Mouse (Mus musculus) liver, adult 2 months (tissue): ENCODE measurements around the gene Kctd6. TPM values are rescaled to one million over a fixed set of nuclear protein-coding genes. Genes with fewer than 3 reads are reported as not detected.
"Not testable (repeated sequence)": the region's sequence is repeated elsewhere in the genome, so short reads cannot be mapped to it uniquely, and the experiment has no call there.

Source experiments
- DNase-seq: peaks from one replicate; pipeline ENCODE4 v3.0.0-alpha.2; 2011; ENCODE audit warnings: low read depth, low spot score; ENCODE audit errors: extremely low read depth
- H3K27ac ChIP-seq: fragments of 200-500 bp; replicated peaks from 2 replicates; pipeline ENCODE4 v1.5.1; 2012; ENCODE audit warnings: low read depth, mild to moderate bottlenecking, control low read depth, inconsistent platforms, low read length; ENCODE audit not compliant: insufficient read depth
- H3K27me3 ChIP-seq: fragments of 200-500 bp; 2 replicates; pipeline ENCODE4 v1.6.1; 2012; ENCODE audit warnings: mild to moderate bottlenecking, moderate library complexity, low read length, inconsistent platforms; ENCODE audit not compliant: control insufficient read depth, insufficient read depth
- H3K36me3 ChIP-seq: fragments of 200-500 bp; 2 replicates; pipeline ENCODE4 v1.6.1; 2012; ENCODE audit warnings: low read length, inconsistent platforms; ENCODE audit not compliant: control insufficient read depth, insufficient read depth
- H3K4me1 ChIP-seq: fragments of 200-500 bp; 2 replicates; pipeline ENCODE4 v1.6.1; 2011; ENCODE audit warnings: low read length; ENCODE audit not compliant: control insufficient read depth, insufficient read depth
- H3K4me3 ChIP-seq: fragments of 200-500 bp; 2 replicates; pipeline ENCODE4 v1.5.1; 2011; ENCODE audit warnings: low read depth, mild to moderate bottlenecking, control low read depth, low read length, moderate library complexity; ENCODE audit not compliant: insufficient read depth
- H3K79me2 ChIP-seq: fragments of 200-500 bp; 2 replicates; pipeline ENCODE4 v1.6.1; 2012; ENCODE audit warnings: inconsistent platforms, mild to moderate bottlenecking, low read length, moderate library complexity; ENCODE audit not compliant: control insufficient read depth, insufficient read depth
- H3K9ac ChIP-seq: fragments of 200-500 bp; 2 replicates; pipeline ENCODE4 v1.6.1; 2012; ENCODE audit warnings: low read depth, mild to moderate bottlenecking, control low read depth, inconsistent platforms, low read length
- CTCF ChIP-seq: fragments of 200-500 bp; IDR thresholded peaks from 2 replicates; pipeline ENCODE4 v1.5.1; 2011; ENCODE audit warnings: low read depth, low read length, control low read depth
- POLR2A ChIP-seq: fragments of 200-500 bp; IDR thresholded peaks from 2 replicates; pipeline ENCODE4 v1.6.1; 2011; ENCODE audit warnings: low read length, control low read depth; ENCODE audit not compliant: insufficient read depth; ENCODE audit errors: extremely low read depth
- WGBS: fragments of 180-500 bp; shearing (Covaris S2); methylation state at CpG from one replicate; pipeline ENCODE4 v1.1.7; 2018; 5-methylcytosine and 5-hydroxymethylcytosine counted together
- polyA plus RNA-seq: library from polyadenylated mRNA; depleted of rRNA; stranded (reverse); fragments of >200 nt; gene quantifications from 2 replicates; pipeline ENCODE4 v1.2.3, GENCODE M21; 2012; rRNA removed
- total RNA-seq: library from RNA; depleted of rRNA; stranded (reverse); fragments of >200 nt; gene quantifications from 2 replicates; pipeline ENCODE4 v1.2.3, GENCODE M21; 2014; rRNA removed

Kctd6 gene
- total and polyA plus RNA-seq, 2 experiments = 5.1 to 5.2 TPM

DNA sequence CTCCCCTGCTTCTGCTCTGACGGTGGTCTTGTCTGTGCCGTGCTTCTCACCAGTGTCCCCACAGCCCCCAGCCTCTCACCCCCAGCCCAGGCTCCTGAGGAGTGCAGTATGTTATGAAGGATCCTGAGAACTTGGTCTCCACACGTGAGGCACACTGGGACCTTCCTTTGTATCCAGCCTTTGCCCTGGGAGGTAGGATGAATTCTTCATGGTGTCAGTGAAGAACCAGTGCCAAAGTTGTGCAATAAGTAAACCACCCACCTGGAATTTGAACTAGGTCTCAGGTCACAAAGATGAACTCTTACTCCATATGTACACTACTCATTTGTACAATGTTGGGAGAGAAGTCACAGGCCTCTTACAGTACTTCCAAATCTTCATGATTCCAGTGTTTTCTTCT is 45.2 kb downstream of the Kctd6 start, which contains the start of gene Acox2:
Gene Acox2 (minus strand): TSS at position 188 of the 400 bp plus-strand sequence.
- peaks cover 20% of the 10 kb centered on the region for H3K36me3 ChIP-seq
- H3K27me3 ChIP-seq = no peaks in the 10 kb centered on the region
- H3K4me1 ChIP-seq = peaks cover 25% of the 10 kb centered on the region
- TF ChIP-seq CTCF = no peak
- TF ChIP-seq POLR2A = no peak
- H3K79me2 ChIP-seq = peaks cover 11% of the 10 kb centered on the region; the same call in 1 of the 2 replicates
- peak within 1 kb of the TSS; percentile 54 for H3K4me3 ChIP-seq
- peak; percentile 100 for DNase-seq
- H3K27ac ChIP-seq = peak within 1 kb of the TSS; percentile 99
- WGBS = 31% methylated on average over 3 of the region's 3 CpGs
- H3K9ac ChIP-seq = peak within 1 kb of the TSS; percentile 82

DNA sequence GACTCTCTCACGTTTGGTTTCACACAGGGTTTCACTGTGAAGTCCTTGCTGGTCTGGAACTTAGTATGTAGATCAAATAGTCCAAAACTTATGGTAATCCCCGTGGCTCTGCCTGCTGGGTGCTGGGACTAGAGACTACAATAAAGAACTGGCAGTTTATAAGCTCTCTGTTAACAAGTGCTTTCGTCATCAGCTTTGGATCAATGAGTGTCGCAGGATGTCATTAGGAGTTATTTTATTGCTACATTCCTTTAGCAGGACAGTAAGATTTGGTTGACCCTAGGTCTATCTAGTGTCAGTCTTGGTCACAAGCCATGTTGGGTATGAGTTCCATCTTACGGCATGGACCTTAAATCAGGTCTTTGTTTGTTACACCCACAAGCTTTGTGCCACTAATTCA is 46.3 kb downstream of the Kctd6 start:
- H3K27ac ChIP-seq = peak overlapping the region; percentile 83
- WGBS = 22% methylated on average over 5 of the region's 5 CpGs
- DNase-seq = peak; percentile 91
- H3K36me3 ChIP-seq = peaks cover 10% of the 10 kb centered on the region
- peaks cover 11% of the 10 kb centered on the region; the same call in 1 of the 2 replicates for H3K79me2 ChIP-seq
- TF ChIP-seq POLR2A = no peak
- no peak for TF ChIP-seq CTCF
- H3K4me1 ChIP-seq = peaks cover 29% of the 10 kb centered on the region
- no peaks in the 10 kb centered on the region for H3K27me3 ChIP-seq
- peak overlapping the region; percentile 30; the same call in 1 of the 2 replicates for H3K9ac ChIP-seq
- H3K4me3 ChIP-seq = no peak overlapping the region

DNA sequence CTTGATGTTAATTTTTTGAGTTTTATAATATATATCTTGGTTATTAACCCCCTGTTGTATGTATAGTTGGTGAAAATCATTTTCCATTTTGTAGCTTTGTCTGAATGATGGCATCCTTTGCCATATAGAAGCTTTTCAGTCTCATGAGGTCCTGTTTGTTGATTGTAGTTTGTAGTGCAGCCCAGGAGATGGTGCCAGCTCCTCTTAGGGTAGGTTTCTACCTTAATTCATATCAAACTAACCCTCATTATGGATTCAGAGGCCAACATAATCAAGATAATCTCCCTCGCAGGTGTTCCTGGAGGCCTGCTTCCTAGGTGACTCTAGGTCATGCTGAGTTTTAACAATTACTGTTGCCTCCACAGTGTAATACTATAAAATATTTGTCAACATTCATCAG is 48.3 kb downstream of the Kctd6 start:
- TF ChIP-seq CTCF = peak; percentile 16; the same call in 1 of the 2 replicates
- no peak for TF ChIP-seq POLR2A
- no peak overlapping the region for H3K9ac ChIP-seq
- H3K4me3 ChIP-seq = no peak overlapping the region
- H3K27ac ChIP-seq = no peak overlapping the region
- H3K27me3 ChIP-seq = no peaks in the 10 kb centered on the region
- 28% methylated on average over 1 of the region's 1 CpGs for WGBS
- no peaks in the 10 kb centered on the region for H3K36me3 ChIP-seq
- H3K4me1 ChIP-seq = peaks cover 23% of the 10 kb centered on the region
- peaks cover 6% of the 10 kb centered on the region; the same call in 1 of the 2 replicates for H3K79me2 ChIP-seq
- DNase-seq = no peak

DNA sequence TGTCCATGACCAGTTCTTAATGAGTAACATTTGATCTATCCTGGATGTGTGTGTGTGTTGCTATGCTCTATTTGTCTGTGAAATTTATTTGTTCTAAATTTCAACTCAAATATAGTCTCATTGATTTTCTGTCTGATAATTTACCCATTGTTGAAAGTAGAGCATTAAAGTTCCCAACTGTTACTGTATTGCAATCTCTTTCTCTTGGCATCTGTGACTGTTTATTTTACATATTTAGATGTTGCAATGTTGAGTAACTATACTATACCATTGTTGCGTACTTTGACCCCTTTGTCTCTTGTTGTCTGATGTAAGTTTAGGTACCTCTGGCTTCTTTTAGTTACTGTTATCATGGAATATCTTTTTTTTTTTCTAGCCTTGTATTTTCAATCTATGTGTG is 50.4 kb downstream of the Kctd6 start:
- 24% methylated on average over 1 of the region's 1 CpGs for WGBS
- Histone ChIP-seq H3K27ac (no peak overlapping the region), H3K36me3 (no peaks in the 10 kb centered on the region), H3K79me2 (no peaks in the 10 kb centered on the region), H3K9ac (no peak overlapping the region), H3K4me3 (no peak overlapping the region), H3K4me1 (peaks cover 20% of the 10 kb centered on the region), H3K27me3 (no peaks in the 10 kb centered on the region)
- DNase-seq = peak; percentile 75
- TF ChIP-seq CTCF (no peak), POLR2A (no peak)

DNA sequence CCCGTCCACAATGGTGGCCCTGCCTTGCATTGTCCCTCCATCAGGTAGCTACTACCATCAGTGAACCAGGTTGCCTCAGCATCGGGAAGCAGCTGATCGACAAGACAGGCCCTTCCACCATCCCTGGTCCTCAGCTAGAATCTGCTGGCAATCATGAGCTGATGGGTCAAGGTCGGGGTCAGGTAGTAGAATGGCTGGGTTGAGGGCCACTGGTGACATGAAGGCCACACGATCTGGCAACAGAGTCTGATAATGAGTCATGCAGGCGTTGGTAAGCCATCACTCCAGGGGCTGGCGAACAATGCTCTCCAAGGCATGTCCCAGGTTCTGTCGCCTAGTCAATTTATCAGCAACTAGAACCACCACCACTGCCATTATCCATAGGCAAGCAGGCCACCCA is 57.3 kb downstream of the Kctd6 start:
- H3K4me3 ChIP-seq, H3K9ac ChIP-seq, DNase-seq, H3K27me3 ChIP-seq, H3K4me1 ChIP-seq, H3K79me2 ChIP-seq, H3K27ac ChIP-seq, H3K36me3 ChIP-seq: not testable (repeated sequence)
- 78% methylated on average over 8 of the region's 8 CpGs for WGBS

Other genes with a start within 250 kb of the Kctd6 start
- 10.0 and 10.9 TPM in 2 replicates for gene Dnase1l3, start 219.6 kb upstream of the Kctd6 start, total RNA-seq
- gene Dnase1l3, start 219.6 kb upstream of the Kctd6 start, polyA plus RNA-seq = 20.5 and 24.3 TPM in 2 replicates
- gene Abhd6, start 211.2 kb upstream of the Kctd6 start, total RNA-seq = 17.4 and 29.2 TPM in 2 replicates
- 39.6 and 45.2 TPM in 2 replicates for gene Abhd6, start 211.2 kb upstream of the Kctd6 start, polyA plus RNA-seq
- gene Rpp14, start 133.8 kb upstream of the Kctd6 start, total RNA-seq = 18.8 and 19.5 TPM in 2 replicates
- 5.4 and 6.9 TPM in 2 replicates for gene Rpp14, start 133.8 kb upstream of the Kctd6 start, polyA plus RNA-seq
- 13.6 and 18.4 TPM in 2 replicates for gene Pxk, start 115.9 kb upstream of the Kctd6 start, total RNA-seq
- gene Pxk, start 115.9 kb upstream of the Kctd6 start, polyA plus RNA-seq = 14.1 and 17.5 TPM in 2 replicates
- gene Pdhb, start 41.1 kb upstream of the Kctd6 start, total RNA-seq = 138 and 177 TPM in 2 replicates
- 53.3 and 62.8 TPM in 2 replicates for gene Pdhb, start 41.1 kb upstream of the Kctd6 start, polyA plus RNA-seq
- 213 and 244 TPM in 2 replicates for gene Acox2, start 45.2 kb downstream of the Kctd6 start, total RNA-seq
- gene Acox2, start 45.2 kb downstream of the Kctd6 start, polyA plus RNA-seq = 301 and 313 TPM in 2 replicates
- gene Fam107a, start 103.9 kb downstream of the Kctd6 start, total RNA-seq = 0.27 TPM in 1 of 2 replicates, not detected in the other
- not detected in 2 replicates for gene Fam107a, start 103.9 kb downstream of the Kctd6 start, polyA plus RNA-seq
- gene Oit1, start 164.6 kb downstream of the Kctd6 start, total RNA-seq = 0.07 and 0.09 TPM in 2 replicates
- gene Oit1, start 164.6 kb downstream of the Kctd6 start, polyA plus RNA-seq = 0.11 and 0.24 TPM in 2 replicates